Mouse (Mus musculus) T-helper 2 cell (primary cell): Measurements from ENCODE around the gene Gm17655.
"Not testable (repeated sequence)": the region's sequence is repeated elsewhere in the genome, so short reads cannot be mapped to it uniquely, and the experiment has no call there.

ENCODE experiments used
- in situ Hi-C: fragments of 300-600 bp; cut with MboI, MseI; formaldehyde crosslinking; loops from one replicate; pipeline ENCODE4 v1.15.1; 2025; ENCODE audit warnings: high pct_unique_total_duplicates

Gene Gm17655

GRCm38 (mm10) chr5:110072413-110072812, at the start of gene Gm17655:
Gm17655 (minus strand) TSS chr5:110072513.
- in situ Hi-C loops: not testable (repeated sequence)

GRCm38 (mm10) chr5:110109991-110110441, 37.7 kb upstream of the Gm17655 start, which contains the start of gene Zfp605:
Zfp605 (plus strand) TSS chr5:110110092.
- in situ Hi-C loops: loop anchor here (25.0 kb wide), 1 partner anchor 1648 kb away; the partner anchor contains the start of gene Pcgf3

- in situ Hi-C loops: loop anchor here (25.0 kb wide), 1 partner anchor 1646 kb away; the partner anchor contains the start of gene Pcgf3
Measured at GRCm38 (mm10) chr5:110108305-110108628, 36.0 kb upstream of the Gm17655 start.

GRCm38 (mm10) chr5:110107581-110108304, 35.4 kb upstream of the Gm17655 start, which contains the start of gene Gtpbp6:
Gtpbp6 (minus strand) TSS chr5:110108197.
- in situ Hi-C loops: loop anchor here (25.0 kb wide), 1 partner anchor 1645 kb away; the partner anchor contains the start of gene Pcgf3

GRCm38 (mm10) chr5:110106901-110107564, 34.7 kb upstream of the Gm17655 start:
- in situ Hi-C loops: loop anchor here (25.0 kb wide), 1 partner anchor 1645 kb away; the partner anchor contains the start of gene Pcgf3

- in situ Hi-C loops: loop anchor here (25.0 kb wide), 1 partner anchor 1644 kb away; the partner anchor contains the start of gene Pcgf3
Measured at GRCm38 (mm10) chr5:110106140-110106871, 34.0 kb upstream of the Gm17655 start.

GRCm38 (mm10) chr5:110104616-110105380, 32.5 kb upstream of the Gm17655 start:
- in situ Hi-C loops: loop anchor here (25.0 kb wide), 1 partner anchor 1642 kb away; the partner anchor contains the start of gene Pcgf3

GRCm38 (mm10) chr5:110103901-110104615, 31.7 kb upstream of the Gm17655 start:
- in situ Hi-C loops: loop anchor here (25.0 kb wide), 1 partner anchor 1642 kb away; the partner anchor contains the start of gene Pcgf3

GRCm38 (mm10) chr5:110102853-110103625, 30.7 kb upstream of the Gm17655 start:
- in situ Hi-C loops: loop anchor here (25.0 kb wide), 1 partner anchor 1641 kb away; the partner anchor contains the start of gene Pcgf3

- in situ Hi-C loops: loop anchor here (25.0 kb wide), 1 partner anchor 1640 kb away; the partner anchor contains the start of gene Pcgf3
Measured at GRCm38 (mm10) chr5:110102429-110102828, 30.1 kb upstream of the Gm17655 start.

- in situ Hi-C loops: loop anchor here (25.0 kb wide), 1 partner anchor 1640 kb away; the partner anchor contains the start of gene Pcgf3
Measured at GRCm38 (mm10) chr5:110101716-110102347, 29.5 kb upstream of the Gm17655 start.

- in situ Hi-C loops: loop anchor here (25.0 kb wide), 1 partner anchor 1639 kb away; the partner anchor contains the start of gene Pcgf3
Measured at GRCm38 (mm10) chr5:110100921-110101631, 28.8 kb upstream of the Gm17655 start.

- in situ Hi-C loops: loop anchor here (5.0 to 25.0 kb wide), 2 partner anchors 548 to 1638 kb away; partner anchors contain the start of gene Pcgf3
Measured at GRCm38 (mm10) chr5:110099656-110100580, 27.6 kb upstream of the Gm17655 start, which contains the start of gene Plcxd1. Plcxd1 (plus strand) TSS chr5:110099969.

- in situ Hi-C loops: loop anchor here (5.0 kb wide), 1 partner anchor 547 kb away; no protein-coding TSS in a partner anchor
Measured at GRCm38 (mm10) chr5:110098991-110099477, 26.7 kb upstream of the Gm17655 start.

GRCm38 (mm10) chr5:110094847-110095213, 22.5 kb upstream of the Gm17655 start:
- in situ Hi-C loops: loop anchor here (5.0 kb wide), 1 partner anchor 543 kb away; no protein-coding TSS in a partner anchor
